Mouse (Mus musculus): Measurements from ENCODE around the gene Gm4779. TPM values are rescaled to one million over a fixed set of nuclear protein-coding genes. Genes with fewer than 3 reads are reported as not detected.
A peak's percentile ranks its signal among the peaks of the same experiment; 100 is the strongest.
"Not testable (repeated sequence)": the region's sequence is repeated elsewhere in the genome, so short reads cannot be mapped to it uniquely, and the experiment has no call there.

Gm4779 gene
- polyA plus RNA-seq (2017; shearing (Covaris generic)), result not detected

GRCm38 (mm10) chrX:101794342-101794741 lies at the start of gene Gm4779, which contains the start of gene 8030474K03Rik:
TSS of gene Gm4779 (minus strand) at chrX:101794423.
TSS of gene 8030474K03Rik (plus strand) at chrX:101794656.
- no peak for ATAC-seq

- ATAC-seq, result not testable (repeated sequence)
These were observed 25.8 kb upstream of the Gm4779 start for GRCm38 (mm10) chrX:101819980-101820379.

GRCm38 (mm10) chrX:101819163-101819562 lies 24.9 kb upstream of the Gm4779 start:
- no peak for ATAC-seq

GRCm38 (mm10) chrX:101811750-101812149 lies 17.5 kb upstream of the Gm4779 start:
- peak; percentile 59 for ATAC-seq

GRCm38 (mm10) chrX:101805512-101805911 lies 11.3 kb upstream of the Gm4779 start:
- no peak for ATAC-seq

- ATAC-seq, result no peak
These were observed 2.7 kb downstream of the Gm4779 start for GRCm38 (mm10) chrX:101791551-101791950.

- ATAC-seq, result peak; percentile 25
These were observed 22.2 kb downstream of the Gm4779 start for GRCm38 (mm10) chrX:101772035-101772434.

GRCm38 (mm10) chrX:101770307-101770706 lies 23.9 kb downstream of the Gm4779 start:
- ATAC-seq, result no peak

GRCm38 (mm10) chrX:101769478-101769877 lies 24.7 kb downstream of the Gm4779 start:
- no peak for ATAC-seq

- ATAC-seq, result peak; percentile 57
These were observed 26.9 kb downstream of the Gm4779 start for GRCm38 (mm10) chrX:101767280-101767679.

- ATAC-seq, result no peak
These were observed 29.1 kb downstream of the Gm4779 start for GRCm38 (mm10) chrX:101765111-101765510.

- peak; percentile 55 for ATAC-seq
These were observed 29.6 kb downstream of the Gm4779 start for GRCm38 (mm10) chrX:101764621-101765020.

- no peak for ATAC-seq
These were observed 39.7 kb downstream of the Gm4779 start for GRCm38 (mm10) chrX:101754478-101754877.

- no peak for ATAC-seq
These were observed 44.1 kb downstream of the Gm4779 start for GRCm38 (mm10) chrX:101750144-101750543.

- no peak for ATAC-seq
These were observed 53.2 kb downstream of the Gm4779 start for GRCm38 (mm10) chrX:101741064-101741433.

GRCm38 (mm10) chrX:101740335-101741063 lies 53.7 kb downstream of the Gm4779 start:
- no peak for ATAC-seq

Other genes starting within 250 kb of the Gm4779 start
- gene Ogt, start 154.4 kb downstream of the Gm4779 start, polyA plus RNA-seq (2017; shearing (Covaris generic)), result 100 to 1,000 TPM; 157 to 183 TPM
- 100 to 1,000 TPM; 250 to 251 TPM for gene Cxcr3, start 60.2 kb downstream of the Gm4779 start, polyA plus RNA-seq (2017; shearing (Covaris generic))
- gene 8030474K03Rik, start 233 bp upstream of the Gm4779 start, polyA plus RNA-seq (2017; shearing (Covaris generic)), result not detected
- gene Nhsl2, start 55.0 kb upstream of the Gm4779 start, polyA plus RNA-seq (2017; shearing (Covaris generic)), result 1 to 10 TPM; 1.6 to 3.3 TPM

Measured in activated CD4-positive, CD25-positive, alpha-beta regulatory T cell, adult 4 months (primary cell).